Mouse (Mus musculus) layer of hippocampus, postnatal 36 days (tissue): ENCODE data around the gene Coasy. TPM values are rescaled to one million over a fixed set of nuclear protein-coding genes. Genes with fewer than 3 reads are reported as not detected.

Source experiments
- DNase-seq, 2 experiments: peaks; one replicate each; pipeline ENCODE4 v3.0.0; 2022
- total RNA-seq, 2 experiments: library from RNA; stranded (reverse); gene quantifications; 2 replicates each; pipeline ENCODE4 v1.2.3; 2021

Coasy gene
- total RNA-seq, 2 experiments from 2014 or later: 27.0 to 28.0 TPM

GRCm38 (mm10) chr11:101062971-101063675 is 19.2 kb upstream of the Coasy start:
- DNase-seq: no peak

GRCm38 (mm10) chr11:101063676-101064327 is 18.6 kb upstream of the Coasy start:
- peak in 1 of 2 experiments; percentile 63 for DNase-seq

- no peak for DNase-seq
Measured at GRCm38 (mm10) chr11:101064462-101064861, 17.9 kb upstream of the Coasy start.

GRCm38 (mm10) chr11:101065002-101065401 is 17.4 kb upstream of the Coasy start:
- no peak for DNase-seq

- peak; percentile 69 for DNase-seq
Measured at GRCm38 (mm10) chr11:101066549-101067412, 15.6 kb upstream of the Coasy start.

GRCm38 (mm10) chr11:101069391-101070188 is 12.8 kb upstream of the Coasy start, which contains the start of gene Naglu:
TSS of gene Naglu (plus strand) at chr11:101070012.
- peak; percentile 92 to 94 for DNase-seq

- no peak for DNase-seq
Measured at GRCm38 (mm10) chr11:101070189-101070527, 12.2 kb upstream of the Coasy start.

GRCm38 (mm10) chr11:101070987-101071386 is 11.4 kb upstream of the Coasy start:
- DNase-seq: no peak

GRCm38 (mm10) chr11:101071810-101072428 is 10.4 kb upstream of the Coasy start:
- no peak for DNase-seq

GRCm38 (mm10) chr11:101078121-101078520 is 4.2 kb upstream of the Coasy start, which contains the start of gene Hsd17b1:
TSS of gene Hsd17b1 (plus strand) at chr11:101078411.
- DNase-seq: no peak

GRCm38 (mm10) chr11:101079746-101080145 is 2.6 kb upstream of the Coasy start:
- DNase-seq: no peak

- no peak for DNase-seq
Measured at GRCm38 (mm10) chr11:101080421-101080820, 1.9 kb upstream of the Coasy start.

- no peak for DNase-seq
Measured at GRCm38 (mm10) chr11:101081659-101082058, 706 bp upstream of the Coasy start.

- no peak for DNase-seq
Measured at GRCm38 (mm10) chr11:101083083-101083697, 825 bp downstream of the Coasy start.

GRCm38 (mm10) chr11:101084246-101084645 is 1.9 kb downstream of the Coasy start:
- DNase-seq: no peak

GRCm38 (mm10) chr11:101084811-101085210 is 2.4 kb downstream of the Coasy start:
- DNase-seq: no peak

- no peak for DNase-seq
Measured at GRCm38 (mm10) chr11:101085617-101086322, 3.4 kb downstream of the Coasy start.

GRCm38 (mm10) chr11:101086323-101086674 is 3.9 kb downstream of the Coasy start:
- DNase-seq: no peak

- DNase-seq: peak; percentile 87 to 91
Measured at GRCm38 (mm10) chr11:101086756-101087681, 4.7 kb downstream of the Coasy start, which contains the start of gene Mlx. TSS of gene Mlx (plus strand) at chr11:101087277.
